Mouse (Mus musculus): ENCODE data around the gene Dnase2a. TPM values are rescaled to one million over a fixed set of nuclear protein-coding genes. Genes with fewer than 3 reads are reported as not detected.

Gene Dnase2a
- polyA plus RNA-seq, 1 experiment from 2014 or later = 8.6 TPM

GRCm38 (mm10) chr8:84965731-84966291 is 57.5 kb downstream of the Dnase2a start:
- H3K4me2 ChIP-seq = peak overlapping the region; percentile 80
- peak overlapping the region; percentile 70 for H3K4me3 ChIP-seq (replicated peaks)
- no peaks in the 10 kb centered on the region for H3K27me3 ChIP-seq
- ATAC-seq (replicated peaks; ENCODE audit: low FRiP score) = peak; percentile 89
- peak overlapping the region; percentile 52 for H3K9ac ChIP-seq
- WGBS = 1% methylated on average over 41 of the region's 41 CpGs
- H3K27ac ChIP-seq = peak overlapping the region; percentile 86
- H3K36me3 ChIP-seq = peaks cover 30% of the 10 kb centered on the region
- no peaks in the 10 kb centered on the region for H3K9me3 ChIP-seq (replicated peaks)
- peaks cover 42% of the 10 kb centered on the region for H3K4me1 ChIP-seq

GRCm38 (mm10) chr8:84966603-84967002 is 58.2 kb downstream of the Dnase2a start:
- H3K9me3 ChIP-seq (replicated peaks) = no peaks in the 10 kb centered on the region
- H3K4me3 ChIP-seq (replicated peaks) = peak overlapping the region; percentile 70; the same call in 1 of the 2 replicates
- no peak overlapping the region for H3K9ac ChIP-seq
- peaks cover 48% of the 10 kb centered on the region for H3K4me1 ChIP-seq
- H3K27me3 ChIP-seq = no peaks in the 10 kb centered on the region
- WGBS = 38% methylated on average over 3 of the region's 3 CpGs
- peaks cover 30% of the 10 kb centered on the region for H3K36me3 ChIP-seq
- no peak for ATAC-seq (replicated peaks; ENCODE audit: low FRiP score)
- peak overlapping the region; percentile 86 for H3K27ac ChIP-seq
- H3K4me2 ChIP-seq = peak overlapping the region; percentile 80

- Histone ChIP-seq H3K36me3 (peaks cover 31% of the 10 kb centered on the region), H3K4me3 (replicated peaks) (no peak overlapping the region), H3K9me3 (replicated peaks) (no peaks in the 10 kb centered on the region), H3K27me3 (no peaks in the 10 kb centered on the region), H3K27ac (peak overlapping the region; percentile 93; the same call in 1 of the 2 replicates), H3K4me2 (0 out of 2 replicates have a peak overlapping the region, but pooled peaks have one; percentile 83), H3K9ac (no peak overlapping the region), H3K4me1 (peaks cover 48% of the 10 kb centered on the region)
- no peak for ATAC-seq (replicated peaks; ENCODE audit: low FRiP score)
- WGBS = 89% methylated on average over 13 of the region's 13 CpGs
Observed at GRCm38 (mm10) chr8:84967532-84968304, 59.4 kb downstream of the Dnase2a start.

- Histone ChIP-seq H3K36me3 (peaks cover 36% of the 10 kb centered on the region), H3K4me3 (replicated peaks) (peak overlapping the region; percentile 76), H3K27ac (peak overlapping the region; percentile 93), H3K4me2 (peak overlapping the region; percentile 83), H3K4me1 (peaks cover 48% of the 10 kb centered on the region), H3K9ac (peak overlapping the region; percentile 81), H3K9me3 (replicated peaks) (no peaks in the 10 kb centered on the region), H3K27me3 (no peaks in the 10 kb centered on the region)
- WGBS = 14% methylated on average over 2 of the region's 2 CpGs
- ATAC-seq (replicated peaks; ENCODE audit: low FRiP score) = no peak
Observed at GRCm38 (mm10) chr8:84968650-84969049, 60.3 kb downstream of the Dnase2a start.

GRCm38 (mm10) chr8:84969241-84970134 is 61.1 kb downstream of the Dnase2a start, which contains the start of the genes Gm49661, Prdx2 and Rnaseh2a:
Gene Gm49661 (minus strand): TSS chr8:84969433.
Gene Prdx2 (plus strand): TSS chr8:84969587.
Gene Rnaseh2a (minus strand): TSS chr8:84969767.
- H3K27me3 ChIP-seq = no peaks in the 10 kb centered on the region
- H3K4me3 ChIP-seq (replicated peaks) = peak within 1 kb of the TSS; percentile 76
- peaks cover 44% of the 10 kb centered on the region for H3K4me1 ChIP-seq
- peak within 1 kb of the TSS; percentile 93 for H3K27ac ChIP-seq
- H3K4me2 ChIP-seq = peak within 1 kb of the TSS; percentile 83
- peak; percentile 71 for ATAC-seq (replicated peaks; ENCODE audit: low FRiP score)
- no peaks in the 10 kb centered on the region for H3K9me3 ChIP-seq (replicated peaks)
- peaks cover 36% of the 10 kb centered on the region for H3K36me3 ChIP-seq
- under 1% methylated on average over 56 of the region's 56 CpGs for WGBS
- peak within 1 kb of the TSS; percentile 81 for H3K9ac ChIP-seq

GRCm38 (mm10) chr8:84970135-84970790 is 61.9 kb downstream of the Dnase2a start:
- Histone ChIP-seq H3K36me3 (peaks cover 43% of the 10 kb centered on the region), H3K27ac (peak overlapping the region; percentile 93), H3K4me3 (replicated peaks) (peak overlapping the region; percentile 76), H3K4me2 (peak overlapping the region; percentile 83), H3K4me1 (peaks cover 45% of the 10 kb centered on the region), H3K9me3 (replicated peaks) (no peaks in the 10 kb centered on the region), H3K9ac (peak overlapping the region; percentile 81), H3K27me3 (no peaks in the 10 kb centered on the region)
- no peak for ATAC-seq (replicated peaks; ENCODE audit: low FRiP score)
- 5% methylated on average over 21 of the region's 21 CpGs for WGBS

GRCm38 (mm10) chr8:84970913-84971312 is 62.6 kb downstream of the Dnase2a start:
- no peak overlapping the region; the same call in 1 of the 2 replicates for H3K27ac ChIP-seq
- peaks cover 44% of the 10 kb centered on the region for H3K36me3 ChIP-seq
- H3K4me3 ChIP-seq (replicated peaks) = peak overlapping the region; percentile 76
- no peak; the same call in 1 of the 2 replicates for ATAC-seq (replicated peaks; ENCODE audit: low FRiP score)
- peaks cover 48% of the 10 kb centered on the region for H3K4me1 ChIP-seq
- H3K9ac ChIP-seq = peak overlapping the region; percentile 81
- H3K27me3 ChIP-seq = no peaks in the 10 kb centered on the region
- H3K9me3 ChIP-seq (replicated peaks) = no peaks in the 10 kb centered on the region
- H3K4me2 ChIP-seq = peak overlapping the region; percentile 83
- 69% methylated on average over 5 of the region's 5 CpGs for WGBS

Small RNA genes lying within 50 kb of the gene (microRNA-seq; reads per million reads assigned to microRNA genes)
- gene Gm24197 (not detected), gene Mir7069 (1.6 reads per million, percentile 4 among the genes with 10 or more reads in this experiment)

Other genes starting within 250 kb of the Dnase2a start
- 73.4 and 80.3 TPM in 2 replicates for gene Ier2, start 245.7 kb upstream of the Dnase2a start, polyA plus RNA-seq (2015; fragmentation: Nextera tagmentation; extraction: Ambion mirVana)
- 68.7 and 73.8 TPM in 2 replicates for gene Trmt1, start 222.3 kb upstream of the Dnase2a start, polyA plus RNA-seq (2015; fragmentation: Nextera tagmentation; extraction: Ambion mirVana)
- 23.9 and 25.6 TPM in 2 replicates for gene Nacc1, start 220.7 kb upstream of the Dnase2a start, polyA plus RNA-seq (2015; fragmentation: Nextera tagmentation; extraction: Ambion mirVana)
- 7.6 and 7.8 TPM in 2 replicates for gene Lyl1, start 207.1 kb upstream of the Dnase2a start, polyA plus RNA-seq (2015; fragmentation: Nextera tagmentation; extraction: Ambion mirVana)
- gene G430095P16Rik, start 185.6 kb upstream of the Dnase2a start, polyA plus RNA-seq (2015; fragmentation: Nextera tagmentation; extraction: Ambion mirVana) = 1.9 and 2.3 TPM in 2 replicates
- 14.2 and 15.5 TPM in 2 replicates for gene Nfix, start 108.2 kb upstream of the Dnase2a start, polyA plus RNA-seq (2015; fragmentation: Nextera tagmentation; extraction: Ambion mirVana)
- 6.3 and 7.0 TPM in 2 replicates for gene Dand5, start 85.7 kb upstream of the Dnase2a start, polyA plus RNA-seq (2015; fragmentation: Nextera tagmentation; extraction: Ambion mirVana)
- 52.6 and 53.0 TPM in 2 replicates for gene Gadd45gip1, start 77.0 kb upstream of the Dnase2a start, polyA plus RNA-seq (2015; fragmentation: Nextera tagmentation; extraction: Ambion mirVana)
- 112 and 122 TPM in 2 replicates for gene Rad23a, start 67.9 kb upstream of the Dnase2a start, polyA plus RNA-seq (2015; fragmentation: Nextera tagmentation; extraction: Ambion mirVana)
- 1,039 and 1,041 TPM in 2 replicates for gene Calr, start 61.6 kb upstream of the Dnase2a start, polyA plus RNA-seq (2015; fragmentation: Nextera tagmentation; extraction: Ambion mirVana)
- gene Farsa, start 51.6 kb upstream of the Dnase2a start, polyA plus RNA-seq (2015; fragmentation: Nextera tagmentation; extraction: Ambion mirVana) = 102 and 103 TPM in 2 replicates
- gene Syce2, start 36.4 kb upstream of the Dnase2a start, polyA plus RNA-seq (2015; fragmentation: Nextera tagmentation; extraction: Ambion mirVana) = 66.5 and 70.3 TPM in 2 replicates
- 49.8 and 51.2 TPM in 2 replicates for gene Gcdh, start 14.6 kb upstream of the Dnase2a start, polyA plus RNA-seq (2015; fragmentation: Nextera tagmentation; extraction: Ambion mirVana)
- 3.4 and 7.2 TPM in 2 replicates for gene Klf1, start 6.6 kb upstream of the Dnase2a start, polyA plus RNA-seq (2015; fragmentation: Nextera tagmentation; extraction: Ambion mirVana)
- gene Mast1, start 28.8 kb downstream of the Dnase2a start, polyA plus RNA-seq (2015; fragmentation: Nextera tagmentation; extraction: Ambion mirVana) = 0.40 and 0.48 TPM in 2 replicates
- 0.45 and 0.49 TPM in 2 replicates for gene Rtbdn, start 38.4 kb downstream of the Dnase2a start, polyA plus RNA-seq (2015; fragmentation: Nextera tagmentation; extraction: Ambion mirVana)
- not detected in 2 replicates for gene Gm49661, start 60.9 kb downstream of the Dnase2a start, polyA plus RNA-seq (2015; fragmentation: Nextera tagmentation; extraction: Ambion mirVana)
- 808 and 824 TPM in 2 replicates for gene Prdx2, start 61.0 kb downstream of the Dnase2a start, polyA plus RNA-seq (2015; fragmentation: Nextera tagmentation; extraction: Ambion mirVana)
- 125 and 129 TPM in 2 replicates for gene Rnaseh2a, start 61.2 kb downstream of the Dnase2a start, polyA plus RNA-seq (2015; fragmentation: Nextera tagmentation; extraction: Ambion mirVana)
- 9.6 TPM in 2 replicates for gene Junb, start 70.2 kb downstream of the Dnase2a start, polyA plus RNA-seq (2015; fragmentation: Nextera tagmentation; extraction: Ambion mirVana)
- 25.3 and 27.0 TPM in 2 replicates for gene Hook2, start 82.0 kb downstream of the Dnase2a start, polyA plus RNA-seq (2015; fragmentation: Nextera tagmentation; extraction: Ambion mirVana)
- 0.10 TPM in 1 of 2 replicates, not detected in the other for gene Best2, start 106.0 kb downstream of the Dnase2a start, polyA plus RNA-seq (2015; fragmentation: Nextera tagmentation; extraction: Ambion mirVana)
- 133 and 143 TPM in 2 replicates for gene Asna1, start 116.7 kb downstream of the Dnase2a start, polyA plus RNA-seq (2015; fragmentation: Nextera tagmentation; extraction: Ambion mirVana)
- gene Trir, start 118.3 kb downstream of the Dnase2a start, polyA plus RNA-seq (2015; fragmentation: Nextera tagmentation; extraction: Ambion mirVana) = 119 and 120 TPM in 2 replicates
- 25.8 and 30.0 TPM in 2 replicates for gene Tnpo2, start 128.4 kb downstream of the Dnase2a start, polyA plus RNA-seq (2015; fragmentation: Nextera tagmentation; extraction: Ambion mirVana)
- gene Fbxw9, start 151.5 kb downstream of the Dnase2a start, polyA plus RNA-seq (2015; fragmentation: Nextera tagmentation; extraction: Ambion mirVana) = 28.9 and 32.1 TPM in 2 replicates
- 0.66 and 0.82 TPM in 2 replicates for gene Gm5741, start 159.4 kb downstream of the Dnase2a start, polyA plus RNA-seq (2015; fragmentation: Nextera tagmentation; extraction: Ambion mirVana)
- 68.8 and 72.3 TPM in 2 replicates for gene Dhps, start 163.2 kb downstream of the Dnase2a start, polyA plus RNA-seq (2015; fragmentation: Nextera tagmentation; extraction: Ambion mirVana)
- 141 TPM in 2 replicates for gene Wdr83os, start 172.2 kb downstream of the Dnase2a start, polyA plus RNA-seq (2015; fragmentation: Nextera tagmentation; extraction: Ambion mirVana)
- 43.3 and 45.1 TPM in 2 replicates for gene Wdr83, start 172.7 kb downstream of the Dnase2a start, polyA plus RNA-seq (2015; fragmentation: Nextera tagmentation; extraction: Ambion mirVana)
- 39.2 and 41.5 TPM in 2 replicates for gene Man2b1, start 174.7 kb downstream of the Dnase2a start, polyA plus RNA-seq (2015; fragmentation: Nextera tagmentation; extraction: Ambion mirVana)
- 2.0 and 2.6 TPM in 2 replicates for gene Zfp791, start 214.5 kb downstream of the Dnase2a start, polyA plus RNA-seq (2015; fragmentation: Nextera tagmentation; extraction: Ambion mirVana)
- gene Cks1brt, start 243.4 kb downstream of the Dnase2a start, polyA plus RNA-seq (2015; fragmentation: Nextera tagmentation; extraction: Ambion mirVana) = not detected in 2 replicates